Mouse (Mus musculus) hindbrain, postnatal 0 days (tissue): ENCODE data around the gene Krba1. TPM values are rescaled to one million over a fixed set of nuclear protein-coding genes. Genes with fewer than 3 reads are reported as not detected.
A peak's percentile ranks its signal among the peaks of the same experiment; 100 is the strongest.

ENCODE experiments used
- ATAC-seq: fragments of 200-750 bp; cut with Nextera tagmentation; 2 replicates; pipeline ENCODE4 v1.8.0; 2017; ENCODE audit warnings: mild to moderate bottlenecking, moderate TSS enrichment, moderate library complexity
- DNase-seq: peaks from one replicate; pipeline ENCODE4 v3.0.0-alpha.2; 2015; ENCODE audit warnings: low spot score
- H3K27ac ChIP-seq: fragments of 300-500 bp; sonication (generic); 2 replicates; pipeline ENCODE4 v1.5.1; 2014; ENCODE audit warnings: mild to moderate bottlenecking
- H3K27me3 ChIP-seq: fragments of 300-500 bp; sonication (generic); 2 replicates; pipeline ENCODE4 v1.6.1; 2014; ENCODE audit warnings: low read length, mixed read lengths; ENCODE audit not compliant: insufficient read depth
- H3K36me3 ChIP-seq: fragments of 300-500 bp; sonication (generic); 2 replicates; pipeline ENCODE4 v1.6.1; 2014; ENCODE audit warnings: low read length, mixed read lengths; ENCODE audit not compliant: insufficient read depth
- H3K4me1 ChIP-seq: fragments of 300-500 bp; sonication (generic); 2 replicates; pipeline ENCODE4 v1.6.1; 2014; ENCODE audit warnings: antibody characterized with exemption, low read length, mixed read lengths; ENCODE audit not compliant: insufficient read depth
- H3K4me2 ChIP-seq: fragments of 300-500 bp; sonication (generic); 2 replicates; pipeline ENCODE4 v1.6.1; 2014; ENCODE audit warnings: low read depth, mild to moderate bottlenecking, low read length, moderate library complexity, mixed read lengths
- H3K4me3 ChIP-seq: fragments of 300-500 bp; sonication (generic); 2 replicates; pipeline ENCODE4 v1.5.1; 2014; ENCODE audit warnings: low read length
- H3K9ac ChIP-seq: fragments of 300-500 bp; sonication (generic); replicated peaks from 2 replicates; pipeline ENCODE4 v1.6.1; 2014; ENCODE audit warnings: mild to moderate bottlenecking, low read length, moderate library complexity, mixed read lengths
- H3K9me3 ChIP-seq: fragments of 300-500 bp; sonication (generic); 2 replicates; pipeline ENCODE4 v1.6.1; 2016; ENCODE audit warnings: low read length, mixed read lengths
- CTCF ChIP-seq: IDR thresholded peaks from 2 replicates; pipeline ENCODE4 v1.5.1; 2016; ENCODE audit warnings: antibody characterized with exemption, control low read depth, low read depth
- WGBS: fragments of 180-500 bp; shearing (Covaris S2); extraction: QIAGEN DNeasy Blood & Tissue Kit; methylation state at CpG from one replicate; pipeline ENCODE4 v1.1.7; 2014; 5-methylcytosine and 5-hydroxymethylcytosine counted together
- polyA plus RNA-seq: library from polyadenylated mRNA; unstranded; fragments of >200 nt; fragmentation: Nextera tagmentation; extraction: Ambion mirVana; gene quantifications from 2 replicates; pipeline ENCODE4 v1.2.1, GENCODE M21; 2015
- total RNA-seq: library from RNA; depleted of rRNA; stranded (reverse); fragments of >200 nt; gene quantifications from 2 replicates; pipeline ENCODE4 v1.2.3, GENCODE M21; 2014

Krba1 gene
- total and polyA plus RNA-seq, 2 experiments from 2014 or later, result 20.5 to 49.8 TPM

- DNase-seq (no peak), ATAC-seq (no peak)
- no peak for TF ChIP-seq CTCF
- H3K9ac ChIP-seq, result 0 out of 2 replicates have a peak overlapping the region, but pooled peaks have one; percentile 9
- H3K4me3 ChIP-seq, result no peak overlapping the region
- peaks cover 1% of the 10 kb centered on the region; the same call in 1 of the 2 replicates for H3K36me3 ChIP-seq
- H3K4me1 ChIP-seq, result 0 out of 2 replicates have a peak, but pooled peaks cover 4% of the 10 kb centered on the region
- no peaks in the 10 kb centered on the region for H3K27me3 ChIP-seq
- WGBS, result 61% methylated on average over 12 of the region's 12 CpGs
- H3K9me3 ChIP-seq, result no peaks in the 10 kb centered on the region
- H3K27ac ChIP-seq, result peak overlapping the region; percentile 11; the same call in 1 of the 2 replicates
- H3K4me2 ChIP-seq, result no peak overlapping the region
These were observed 37.8 kb downstream of the Krba1 start for GRCm38 (mm10) chr6:48432893-48433816.

GRCm38 (mm10) chr6:48434651-48435050 is 39.3 kb downstream of the Krba1 start:
- Histone ChIP-seq H3K4me2 (no peak overlapping the region), H3K9ac (no peak overlapping the region), H3K27me3 (no peaks in the 10 kb centered on the region), H3K9me3 (no peaks in the 10 kb centered on the region), H3K4me1 (peaks cover 4% of the 10 kb centered on the region; the same call in 1 of the 2 replicates), H3K4me3 (no peak overlapping the region), H3K36me3 (peaks cover 6% of the 10 kb centered on the region; the same call in 1 of the 2 replicates), H3K27ac (no peak overlapping the region)
- WGBS, result 66% methylated on average over 6 of the region's 6 CpGs
- DNase-seq, result no peak
- ATAC-seq, result no peak
- TF ChIP-seq CTCF, result no peak

- Histone ChIP-seq H3K36me3 (peaks cover 6% of the 10 kb centered on the region; the same call in 1 of the 2 replicates), H3K9me3 (no peaks in the 10 kb centered on the region), H3K27ac (no peak overlapping the region), H3K4me2 (no peak overlapping the region), H3K9ac (no peak overlapping the region), H3K27me3 (no peaks in the 10 kb centered on the region), H3K4me3 (no peak overlapping the region), H3K4me1 (peaks cover 4% of the 10 kb centered on the region; the same call in 1 of the 2 replicates)
- ATAC-seq (no peak), DNase-seq (no peak)
- no peak for TF ChIP-seq CTCF
- whole genome bisulfite sequencing, result 68% methylated on average over 5 of the region's 5 CpGs
These were observed 39.7 kb downstream of the Krba1 start for GRCm38 (mm10) chr6:48435111-48435510.

GRCm38 (mm10) chr6:48435706-48436349 is 40.4 kb downstream of the Krba1 start:
- Histone ChIP-seq H3K36me3 (peaks cover 6% of the 10 kb centered on the region; the same call in 1 of the 2 replicates), H3K27ac (no peak overlapping the region), H3K27me3 (no peaks in the 10 kb centered on the region), H3K9ac (no peak overlapping the region), H3K4me1 (peaks cover 4% of the 10 kb centered on the region; the same call in 1 of the 2 replicates), H3K9me3 (no peaks in the 10 kb centered on the region), H3K4me2 (no peak overlapping the region), H3K4me3 (no peak overlapping the region)
- no peak for TF ChIP-seq CTCF
- DNase-seq, result no peak
- 73% methylated on average over 5 of the region's 5 CpGs for WGBS
- ATAC-seq, result no peak

- Histone ChIP-seq H3K27me3 (no peaks in the 10 kb centered on the region), H3K36me3 (peaks cover 15% of the 10 kb centered on the region), H3K9ac (no peak overlapping the region), H3K9me3 (no peaks in the 10 kb centered on the region), H3K27ac (no peak overlapping the region), H3K4me3 (no peak overlapping the region), H3K4me2 (no peak overlapping the region), H3K4me1 (peaks cover 4% of the 10 kb centered on the region; the same call in 1 of the 2 replicates)
- TF ChIP-seq CTCF, result no peak
- WGBS, result 58% methylated on average over 35 of the region's 35 CpGs
- DNase-seq (no peak), ATAC-seq (no peak)
These were observed 42.4 kb downstream of the Krba1 start for GRCm38 (mm10) chr6:48437679-48438376.

GRCm38 (mm10) chr6:48438475-48439125 is 43.2 kb downstream of the Krba1 start:
- Histone ChIP-seq H3K36me3 (peaks cover 15% of the 10 kb centered on the region), H3K4me1 (peaks cover 7% of the 10 kb centered on the region), H3K9ac (no peak overlapping the region), H3K9me3 (no peaks in the 10 kb centered on the region), H3K4me2 (no peak overlapping the region), H3K4me3 (no peak overlapping the region), H3K27me3 (no peaks in the 10 kb centered on the region), H3K27ac (no peak overlapping the region)
- TF ChIP-seq CTCF, result no peak
- 36% methylated on average over 55 of the region's 55 CpGs for whole genome bisulfite sequencing
- DNase-seq (peak; percentile 58), ATAC-seq (no peak)
